Mouse (Mus musculus) ovary, adult 2 months (tissue): Measurements from ENCODE around the gene Ppp1r15a. TPM values are rescaled to one million over a fixed set of nuclear protein-coding genes. Genes with fewer than 3 reads are reported as not detected.

Experiments
- polyA plus RNA-seq: library from polyadenylated mRNA; depleted of rRNA; stranded (reverse); fragments of >200 nt; gene quantifications from 2 replicates; pipeline ENCODE4 v1.2.3, GENCODE M21; 2012; rRNA removed

The Ppp1r15a gene
- polyA plus RNA-seq, result 57.1 and 60.9 TPM in 2 replicates

DNA sequence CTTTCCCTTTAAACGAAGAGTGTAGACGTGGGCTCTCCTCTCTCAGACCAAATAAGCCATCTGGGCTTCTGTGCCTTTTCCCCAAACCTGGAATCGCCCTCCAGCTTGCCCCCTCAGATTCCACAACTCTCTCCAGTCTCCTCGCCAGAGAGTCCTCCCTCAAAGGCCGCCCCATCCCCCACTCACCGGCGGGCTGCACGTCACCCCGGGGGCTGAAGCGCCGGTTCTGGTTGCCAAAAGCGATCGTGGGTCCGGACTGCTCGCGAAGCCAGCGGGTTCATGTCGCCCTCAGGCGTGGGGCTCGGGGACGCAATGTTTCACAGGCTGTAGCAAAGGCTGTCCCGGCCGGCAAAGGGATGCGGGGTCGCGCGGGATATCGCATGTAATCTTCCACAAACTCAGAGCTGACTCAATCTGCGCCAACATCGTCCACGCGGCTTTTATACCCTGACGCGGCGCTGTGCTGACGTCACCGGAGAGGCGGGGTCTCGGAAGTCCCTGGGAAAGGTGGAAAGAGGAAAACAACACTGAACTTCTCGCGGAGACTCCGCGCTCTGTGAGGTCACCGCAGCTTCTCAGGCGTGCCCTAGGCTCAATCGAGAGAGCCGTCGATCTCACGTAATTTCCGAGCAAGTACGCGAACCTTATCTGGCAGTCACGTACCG, at the start of gene Ppp1r15a, which contains the start of gene Plekha4:
Ppp1r15a (minus strand) TSS at position 460 of the 665 bp plus-strand sequence.
Plekha4 (plus strand) TSS at position 522 of the 665 bp plus-strand sequence.

DNA sequence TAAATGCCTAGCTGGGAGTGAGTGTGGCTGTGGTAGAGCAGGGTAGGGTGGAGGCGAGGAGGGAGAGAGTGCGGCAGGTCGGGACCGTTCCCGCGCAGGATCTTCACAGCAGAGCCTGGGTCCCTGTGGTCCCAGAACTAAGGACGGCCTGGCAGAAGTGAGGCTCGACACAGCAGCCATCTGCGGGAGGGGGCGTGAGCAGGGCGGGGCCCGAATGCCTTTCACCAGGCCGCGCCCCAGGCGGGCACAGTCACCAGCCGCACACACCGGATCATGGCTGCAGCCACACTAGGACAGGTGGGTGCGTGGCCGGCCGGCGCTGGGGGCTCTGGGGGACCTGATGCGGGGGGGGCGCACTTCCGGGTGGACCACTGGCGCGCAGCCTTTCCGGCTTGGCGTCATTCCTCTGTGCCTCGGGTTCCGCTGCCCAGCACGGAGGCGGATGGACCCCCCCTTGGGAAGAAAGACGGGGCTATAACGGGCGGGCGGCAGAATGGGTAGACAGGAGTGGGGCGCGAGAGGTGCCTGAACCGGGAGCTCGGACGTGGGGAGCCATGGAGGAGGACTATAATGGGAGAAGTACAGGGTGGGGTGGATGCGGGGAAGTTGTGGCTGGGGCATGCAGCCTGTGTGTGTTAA, 44.2 kb upstream of the Ppp1r15a start, which contains the start of gene Bcat2:
Bcat2 (plus strand) TSS at position 51 of the 639 bp plus-strand sequence.

DNA sequence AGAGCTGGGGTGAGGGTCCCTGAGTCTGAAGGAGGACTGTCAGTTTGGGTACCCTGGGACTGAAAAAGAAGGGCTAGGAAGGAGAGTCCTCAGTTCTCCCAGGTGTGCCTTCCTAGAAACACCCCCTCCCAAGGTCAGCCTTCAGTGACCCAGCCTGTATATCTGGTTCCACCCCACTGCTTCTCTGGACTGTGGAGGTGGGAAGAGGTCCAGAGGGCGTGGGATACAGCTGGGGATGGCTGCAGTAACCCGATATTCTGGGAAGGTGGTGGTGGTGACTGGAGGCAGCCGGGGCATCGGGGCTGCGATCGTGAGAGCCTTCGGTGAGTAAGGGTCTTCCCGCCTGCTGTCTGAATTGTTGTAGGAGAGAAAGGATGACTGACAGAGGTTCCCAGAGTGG, 28.7 kb upstream of the Ppp1r15a start, which contains the start of gene Hsd17b14:
Hsd17b14 (plus strand) TSS at position 150 of the 400 bp plus-strand sequence.

DNA sequence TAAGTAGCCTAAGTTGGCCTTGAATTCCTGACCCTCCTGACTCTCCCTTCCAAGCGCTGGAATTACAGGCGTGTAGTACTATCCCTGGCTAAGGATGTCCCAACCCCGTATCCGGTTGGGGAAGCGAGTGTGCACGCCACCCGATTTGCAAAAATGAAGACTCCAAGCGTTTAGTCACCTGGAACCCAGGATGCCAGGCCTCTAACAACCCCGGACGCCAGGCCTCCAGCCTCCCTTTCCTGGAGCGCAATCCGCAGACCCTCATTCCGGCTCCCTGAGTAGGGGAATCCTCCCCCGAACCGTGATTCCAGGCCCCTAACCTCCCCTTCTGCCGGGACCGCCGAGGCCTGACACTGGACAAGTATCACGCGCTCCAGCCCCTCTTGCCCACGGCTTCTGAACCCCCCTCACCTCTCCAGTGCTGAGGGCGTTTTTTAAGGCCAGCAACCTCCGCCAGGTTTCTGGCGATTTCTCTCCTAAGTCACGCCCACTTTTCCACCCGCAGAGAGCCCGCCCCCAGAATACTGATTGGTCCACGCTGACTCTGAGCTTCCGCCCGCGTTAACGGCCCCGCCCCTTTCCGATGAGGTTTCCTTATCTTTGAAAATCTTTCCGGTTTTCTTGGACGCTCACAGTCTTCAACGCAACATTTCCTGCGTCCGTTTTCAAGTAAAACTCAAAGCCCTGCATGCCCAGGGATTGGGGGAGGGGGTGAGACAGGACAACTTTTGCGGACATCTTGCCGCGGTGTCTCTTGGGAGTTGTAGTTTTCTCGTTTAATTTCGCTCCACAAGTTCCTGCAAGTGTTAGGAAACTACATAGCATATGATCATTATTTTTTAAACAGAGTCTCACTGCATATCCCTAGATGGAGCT, 15.9 kb downstream of the Ppp1r15a start, which contains the start of gene Nucb1:
Nucb1 (minus strand) TSS at position 495 of the 876 bp plus-strand sequence.

DNA sequence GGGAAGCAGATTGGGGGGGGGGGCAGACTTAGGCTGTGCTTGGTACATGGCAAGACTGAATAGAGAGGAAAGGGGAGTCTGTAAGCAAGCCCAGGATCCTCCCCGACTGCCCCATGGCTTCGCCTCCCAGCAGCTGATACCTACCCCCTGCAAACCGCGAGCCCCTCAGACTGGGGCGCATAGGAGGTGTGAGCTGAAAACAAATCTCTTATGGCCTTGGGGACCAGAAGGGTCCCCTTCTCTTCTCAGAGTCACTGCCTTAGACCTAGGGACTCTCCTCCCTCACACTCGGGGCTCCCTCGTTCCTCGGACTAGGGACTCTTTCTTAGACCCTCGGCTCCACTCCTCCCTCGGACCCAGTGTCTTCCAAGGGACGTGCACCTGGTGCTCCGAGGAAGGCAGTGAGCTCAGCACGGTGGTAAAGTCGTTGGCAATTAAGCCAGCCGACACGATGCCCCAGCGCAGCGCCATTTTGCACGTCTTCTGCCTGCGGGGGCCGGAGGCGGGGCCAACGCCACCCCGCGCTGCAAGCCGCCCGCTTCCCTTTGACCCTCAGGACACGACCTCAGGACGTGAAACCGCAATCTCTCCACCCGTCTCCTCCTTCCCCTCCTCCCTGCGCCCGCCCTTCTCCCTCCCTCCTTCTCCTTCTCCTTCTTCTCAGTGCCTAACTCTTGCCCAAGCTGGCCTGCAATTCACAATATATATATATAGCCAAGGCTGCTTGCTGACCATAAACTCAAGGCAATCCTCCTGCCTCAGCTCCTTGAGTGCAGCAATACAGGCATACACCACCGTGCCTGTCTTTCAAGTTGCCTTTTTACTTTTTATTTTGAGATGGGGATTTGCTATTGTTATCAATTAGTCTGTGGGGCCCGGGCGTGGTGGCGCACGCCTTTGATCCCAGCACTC, 37.5 kb downstream of the Ppp1r15a start, which contains the start of gene Dhdh:
Dhdh (minus strand) TSS at position 513 of the 912 bp plus-strand sequence.

DNA sequence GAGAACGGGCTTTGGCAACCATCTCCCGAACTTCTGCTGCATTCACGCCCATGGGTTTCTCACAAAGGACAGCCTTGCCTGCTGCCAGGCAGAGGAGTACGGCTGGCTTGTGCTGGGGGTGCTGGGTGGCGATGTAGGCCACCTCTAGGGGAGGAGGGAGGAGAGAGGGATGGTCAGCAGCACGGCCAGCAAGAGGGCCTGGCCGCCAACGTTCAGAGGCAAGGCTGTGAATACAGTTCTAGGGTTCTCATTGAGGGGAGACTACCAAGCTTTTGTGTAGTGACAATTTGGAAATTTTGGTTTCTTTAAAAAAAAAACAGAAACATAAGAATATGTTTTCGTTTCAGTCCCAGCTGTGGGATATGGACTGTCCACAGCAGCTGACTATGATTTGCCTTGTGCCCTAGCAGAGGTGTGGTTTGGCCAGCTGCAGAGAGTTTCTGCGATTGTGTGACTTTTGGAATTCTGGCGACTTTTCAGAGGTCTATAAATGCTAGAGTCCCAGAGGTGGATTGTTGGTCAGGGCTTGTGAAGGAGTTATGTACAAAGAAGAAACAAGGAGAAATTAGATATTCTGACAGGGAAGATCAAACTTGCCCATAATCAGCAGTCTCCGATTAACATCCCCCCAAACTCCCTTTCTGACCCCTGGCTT, 39.2 kb downstream of the Ppp1r15a start, which contains the start of gene Gm45808:
Gm45808 (minus strand) TSS at position 51 of the 655 bp plus-strand sequence.

DNA sequence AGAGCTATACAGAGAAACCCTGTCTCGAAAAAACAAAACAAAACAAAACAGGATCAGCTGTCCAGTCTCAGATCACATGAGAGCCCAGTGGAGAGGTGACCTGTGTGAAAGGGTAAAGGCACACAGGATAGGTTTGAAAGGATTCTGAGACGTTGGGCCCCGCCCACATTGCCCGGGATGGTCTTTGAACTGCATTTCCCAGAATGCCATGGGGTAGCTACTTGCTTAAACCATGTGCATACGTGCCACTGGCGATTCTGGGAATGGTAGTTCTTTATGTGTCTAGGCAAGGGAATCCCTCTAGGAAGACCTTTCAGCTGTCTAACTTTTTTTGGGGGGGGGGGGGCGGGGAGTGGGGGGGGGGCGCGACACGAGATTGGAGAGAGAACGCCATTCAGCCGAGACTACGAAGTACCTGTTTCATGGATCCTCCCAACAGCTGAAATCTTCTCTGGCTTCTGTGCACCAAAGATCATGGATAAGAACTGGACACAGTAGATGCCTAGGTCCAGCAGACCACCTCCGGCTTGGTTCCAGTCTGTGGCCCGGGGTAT, 44.6 kb downstream of the Ppp1r15a start, which contains the start of gene Tulp2:
Tulp2 (plus strand) TSS at position 504 of the 554 bp plus-strand sequence.

Other genes starting within 250 kb of the Ppp1r15a start
- 0.24 TPM in 1 of 2 replicates, not detected in the other for gene Slc6a21, start 248.8 kb downstream of the Ppp1r15a start, polyA plus RNA-seq
- gene Trpm4, start 192.5 kb downstream of the Ppp1r15a start, polyA plus RNA-seq, result 58.6 and 62.0 TPM in 2 replicates
- gene Hrc, start 191.0 kb downstream of the Ppp1r15a start, polyA plus RNA-seq, result 0.46 and 0.51 TPM in 2 replicates
- 11.9 and 12.1 TPM in 2 replicates for gene Ppfia3, start 159.2 kb downstream of the Ppp1r15a start, polyA plus RNA-seq
- gene Lin7b, start 155.7 kb downstream of the Ppp1r15a start, polyA plus RNA-seq, result 43.0 and 49.1 TPM in 2 replicates
- gene Snrnp70, start 130.5 kb downstream of the Ppp1r15a start, polyA plus RNA-seq, result 271 and 341 TPM in 2 replicates
- 0.28 and 0.36 TPM in 2 replicates for gene Kcna7, start 120.6 kb downstream of the Ppp1r15a start, polyA plus RNA-seq
- 3.7 and 3.9 TPM in 2 replicates for gene Ntf5, start 112.6 kb downstream of the Ppp1r15a start, polyA plus RNA-seq
- gene Lhb, start 105.4 kb downstream of the Ppp1r15a start, polyA plus RNA-seq, result 30.6 and 32.8 TPM in 2 replicates
- 61.3 and 69.1 TPM in 2 replicates for gene Gys1, start 91.4 kb downstream of the Ppp1r15a start, polyA plus RNA-seq
- 136 and 158 TPM in 2 replicates for gene Ruvbl2, start 88.2 kb downstream of the Ppp1r15a start, polyA plus RNA-seq
- gene Ftl1, start 66.4 kb downstream of the Ppp1r15a start, polyA plus RNA-seq, result 3,494 and 4,463 TPM in 2 replicates
- gene Bax, start 59.4 kb downstream of the Ppp1r15a start, polyA plus RNA-seq, result 193 and 194 TPM in 2 replicates
- 33.8 and 34.3 TPM in 2 replicates for gene Tulp2, start 44.4 kb downstream of the Ppp1r15a start, polyA plus RNA-seq
- not detected in 2 replicates for gene Gm45808, start 39.5 kb downstream of the Ppp1r15a start, polyA plus RNA-seq
- gene Dhdh, start 37.5 kb downstream of the Ppp1r15a start, polyA plus RNA-seq, result 5.4 and 8.6 TPM in 2 replicates
- gene Nucb1, start 15.9 kb downstream of the Ppp1r15a start, polyA plus RNA-seq, result 409 and 461 TPM in 2 replicates
- gene Plekha4, start 62 bp upstream of the Ppp1r15a start, polyA plus RNA-seq, result 29.4 and 35.1 TPM in 2 replicates
- gene Hsd17b14, start 28.6 kb upstream of the Ppp1r15a start, polyA plus RNA-seq, result 1.4 and 3.4 TPM in 2 replicates
- 129 and 164 TPM in 2 replicates for gene Bcat2, start 43.9 kb upstream of the Ppp1r15a start, polyA plus RNA-seq
- 0.21 and 0.23 TPM in 2 replicates for gene Fgf21, start 89.2 kb upstream of the Ppp1r15a start, polyA plus RNA-seq
- gene Fut1, start 91.0 kb upstream of the Ppp1r15a start, polyA plus RNA-seq, result 0.13 and 0.14 TPM in 2 replicates
- 0.38 and 0.40 TPM in 2 replicates for gene Izumo1, start 95.5 kb upstream of the Ppp1r15a start, polyA plus RNA-seq
- gene Rasip1, start 101.2 kb upstream of the Ppp1r15a start, polyA plus RNA-seq, result 34.6 and 43.6 TPM in 2 replicates
- 9.0 and 9.6 TPM in 2 replicates for gene Mamstr, start 113.7 kb upstream of the Ppp1r15a start, polyA plus RNA-seq
- gene Fut2, start 140.1 kb upstream of the Ppp1r15a start, polyA plus RNA-seq, result 8.6 and 9.1 TPM in 2 replicates
- 1.6 and 2.1 TPM in 2 replicates for gene Ntn5, start 157.8 kb upstream of the Ppp1r15a start, polyA plus RNA-seq
- gene Sec1, start 168.1 kb upstream of the Ppp1r15a start, polyA plus RNA-seq, result 0.73 and 0.98 TPM in 2 replicates
- gene Car11, start 173.6 kb upstream of the Ppp1r15a start, polyA plus RNA-seq, result 18.0 and 20.0 TPM in 2 replicates
- 92.6 and 115 TPM in 2 replicates for gene Dbp, start 178.8 kb upstream of the Ppp1r15a start, polyA plus RNA-seq
- 1,751 and 1,782 TPM in 2 replicates for gene Rpl18, start 189.2 kb upstream of the Ppp1r15a start, polyA plus RNA-seq
- gene Sphk2, start 191.7 kb upstream of the Ppp1r15a start, polyA plus RNA-seq, result 88.6 and 89.2 TPM in 2 replicates
- 1.4 and 2.3 TPM in 2 replicates for gene Fam83e, start 194.9 kb upstream of the Ppp1r15a start, polyA plus RNA-seq
- gene Spaca4, start 199.5 kb upstream of the Ppp1r15a start, polyA plus RNA-seq, result not detected in 2 replicates